Mouse (Mus musculus) myocyte (in vitro differentiated cells): ENCODE data around the gene Banf2.

Experiments
- POLR2A ChIP-seq: IDR thresholded peaks from one replicate; pipeline ENCODE4 v1.6.1; 2011; ENCODE audit warnings: low read depth, mild to moderate bottlenecking, control low read depth, moderate library complexity; ENCODE audit not compliant: insufficient read length
- USF1 ChIP-seq: IDR thresholded peaks from one replicate; pipeline ENCODE4 v1.6.1; 2011; ENCODE audit warnings: low read depth, mild to moderate bottlenecking, control low read depth, moderate library complexity

DNA sequence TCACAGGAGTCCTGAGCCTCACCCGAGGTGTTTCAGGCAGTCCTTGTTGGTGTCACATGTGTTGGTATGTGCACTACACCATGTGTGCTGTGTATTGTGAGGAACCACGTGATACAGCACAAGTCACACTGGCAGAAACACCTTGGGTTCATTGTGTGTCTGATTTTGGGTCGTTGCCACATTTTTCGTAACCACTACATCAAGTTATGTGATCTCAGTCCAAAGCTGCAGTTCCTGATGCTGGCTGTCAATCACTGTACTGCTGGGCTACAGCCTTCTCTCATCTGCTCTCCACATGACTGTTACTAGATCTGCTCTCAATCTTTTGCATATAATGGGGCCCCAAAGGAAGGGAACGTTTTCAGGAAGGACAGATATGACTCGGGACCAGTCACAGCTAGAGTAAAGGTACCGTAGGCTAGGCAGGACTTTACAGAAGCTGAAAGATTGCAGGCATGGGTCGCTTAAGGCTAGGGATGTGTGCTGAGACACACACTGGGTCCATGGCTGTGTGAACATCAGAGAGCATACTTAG lies 17.4 kb downstream of the Banf2 start:
- TF ChIP-seq USF1 (peak; percentile 30), POLR2A (no peak)
